Mouse (Mus musculus) forebrain, embryonic 15.5 days (tissue): Measurements from ENCODE around the gene Gm14085. TPM values are rescaled to one million over a fixed set of nuclear protein-coding genes. Genes with fewer than 3 reads are reported as not detected.

Experiments
- ATAC-seq: fragments of 200-750 bp; cut with Nextera tagmentation; replicated peaks from 2 replicates; pipeline ENCODE4 v1.8.0; 2017; ENCODE audit warnings: mild to moderate bottlenecking, moderate TSS enrichment, moderate library complexity
- H3K27ac ChIP-seq: fragments of 300-500 bp; sonication (generic); replicated peaks from 2 replicates; pipeline ENCODE4 v1.5.1; 2015; ENCODE audit warnings: mild to moderate bottlenecking, inconsistent platforms
- H3K27me3 ChIP-seq: fragments of 300-500 bp; sonication (generic); 2 replicates; pipeline ENCODE4 v1.6.1; 2015; ENCODE audit warnings: inconsistent platforms
- H3K36me3 ChIP-seq: fragments of 300-500 bp; sonication (generic); 2 replicates; pipeline ENCODE4 v1.6.1; 2015; ENCODE audit warnings: mild to moderate bottlenecking, inconsistent platforms
- H3K4me1 ChIP-seq: fragments of 300-500 bp; sonication (generic); 2 replicates; pipeline ENCODE4 v1.6.1; 2015; ENCODE audit warnings: inconsistent platforms
- H3K4me2 ChIP-seq: fragments of 300-500 bp; sonication (generic); replicated peaks from 2 replicates; pipeline ENCODE4 v1.6.1; 2015; ENCODE audit warnings: mild to moderate bottlenecking, inconsistent platforms
- H3K4me3 ChIP-seq: fragments of 300-500 bp; sonication (generic); 2 replicates; pipeline ENCODE4 v1.5.1; 2015; ENCODE audit warnings: mild to moderate bottlenecking, inconsistent platforms
- H3K9ac ChIP-seq: fragments of 300-500 bp; sonication (generic); replicated peaks from 2 replicates; pipeline ENCODE4 v1.6.1; 2015; ENCODE audit warnings: mild to moderate bottlenecking, inconsistent platforms
- H3K9me3 ChIP-seq: fragments of 300-500 bp; sonication (generic); 2 replicates; pipeline ENCODE4 v1.6.1; 2016; ENCODE audit warnings: inconsistent platforms
- WGBS: fragments of 180-500 bp; shearing (Covaris S2); methylation state at CpG from one replicate; pipeline ENCODE4 v1.1.7; 2015; ENCODE audit warnings: mixed read lengths; 5-methylcytosine and 5-hydroxymethylcytosine counted together
- polyA plus RNA-seq: library from polyadenylated mRNA; unstranded; fragments of >200 nt; fragmentation: Nextera tagmentation; extraction: Ambion mirVana; gene quantifications from 2 replicates; pipeline ENCODE4 v1.2.1, GENCODE M21; 2015

Gm14085 gene
- polyA plus RNA-seq, 1 experiment from 2014 or later: not detected

- H3K4me2 ChIP-seq: no peak overlapping the region
- no peaks in the 10 kb centered on the region for H3K9me3 ChIP-seq
- no peaks in the 10 kb centered on the region for H3K36me3 ChIP-seq
- no peak overlapping the region for H3K4me3 ChIP-seq
- ATAC-seq: no peak
- 86% methylated on average over 4 of the region's 4 CpGs for WGBS
- H3K27ac ChIP-seq: no peak overlapping the region
- H3K27me3 ChIP-seq: no peaks in the 10 kb centered on the region
- H3K4me1 ChIP-seq: no peaks in the 10 kb centered on the region
- no peak overlapping the region for H3K9ac ChIP-seq
These were observed 85.7 kb downstream of the Gm14085 start for GRCm38 (mm10) chr2:122570430-122570829.

GRCm38 (mm10) chr2:122571326-122571725 lies 86.6 kb downstream of the Gm14085 start:
- 72% methylated on average over 4 of the region's 4 CpGs for WGBS
- no peak for ATAC-seq
- H3K4me1 ChIP-seq: no peaks in the 10 kb centered on the region
- H3K9ac ChIP-seq: no peak overlapping the region
- no peaks in the 10 kb centered on the region for H3K27me3 ChIP-seq
- H3K9me3 ChIP-seq: no peaks in the 10 kb centered on the region
- H3K36me3 ChIP-seq: no peaks in the 10 kb centered on the region
- H3K27ac ChIP-seq: no peak overlapping the region
- H3K4me3 ChIP-seq: no peak overlapping the region
- H3K4me2 ChIP-seq: no peak overlapping the region

- no peak overlapping the region for H3K4me3 ChIP-seq
- H3K27me3 ChIP-seq: no peaks in the 10 kb centered on the region
- H3K9me3 ChIP-seq: no peaks in the 10 kb centered on the region
- no peak for ATAC-seq
- H3K27ac ChIP-seq: no peak overlapping the region
- H3K36me3 ChIP-seq: no peaks in the 10 kb centered on the region
- H3K4me2 ChIP-seq: no peak overlapping the region
- no peaks in the 10 kb centered on the region for H3K4me1 ChIP-seq
- no peak overlapping the region for H3K9ac ChIP-seq
- 89% methylated on average over 1 of the region's 1 CpGs for WGBS
These were observed 87.7 kb downstream of the Gm14085 start for GRCm38 (mm10) chr2:122572438-122572837.

- Histone ChIP-seq H3K27ac (no peak overlapping the region), H3K27me3 (no peaks in the 10 kb centered on the region), H3K36me3 (no peaks in the 10 kb centered on the region), H3K9me3 (no peaks in the 10 kb centered on the region), H3K4me1 (no peaks in the 10 kb centered on the region), H3K4me2 (no peak overlapping the region), H3K4me3 (no peak overlapping the region), H3K9ac (no peak overlapping the region)
- WGBS: 81% methylated on average over 11 of the region's 11 CpGs
- no peak for ATAC-seq
These were observed 90.7 kb downstream of the Gm14085 start for GRCm38 (mm10) chr2:122575470-122575869.

- no peak overlapping the region for H3K4me3 ChIP-seq
- 62% methylated on average over 5 of the region's 5 CpGs for WGBS
- no peak for ATAC-seq
These were observed 91.6 kb downstream of the Gm14085 start for GRCm38 (mm10) chr2:122576295-122576694.

GRCm38 (mm10) chr2:122577316-122577715 lies 92.6 kb downstream of the Gm14085 start:
- no peak overlapping the region for H3K27ac ChIP-seq
- ATAC-seq: no peak
- H3K9me3 ChIP-seq: no peaks in the 10 kb centered on the region
- H3K4me1 ChIP-seq: no peaks in the 10 kb centered on the region
- no peaks in the 10 kb centered on the region for H3K36me3 ChIP-seq
- no peak overlapping the region for H3K4me2 ChIP-seq
- H3K27me3 ChIP-seq: no peaks in the 10 kb centered on the region
- H3K4me3 ChIP-seq: no peak overlapping the region
- WGBS: 70% methylated on average over 1 of the region's 1 CpGs
- H3K9ac ChIP-seq: no peak overlapping the region

More at GRCm38 (mm10) chr2:122576295-122576694, 91.6 kb downstream of the Gm14085 start:
- Histone ChIP-seq H3K9ac (no peak overlapping the region), H3K4me1 (no peaks in the 10 kb centered on the region), H3K27ac (no peak overlapping the region), H3K9me3 (no peaks in the 10 kb centered on the region), H3K4me2 (no peak overlapping the region), H3K27me3 (no peaks in the 10 kb centered on the region), H3K36me3 (no peaks in the 10 kb centered on the region)

Other genes with a start within 250 kb of the Gm14085 start
- 0.03 TPM in 1 of 2 replicates, not detected in the other for gene Duox2, start 186.5 kb upstream of the Gm14085 start, polyA plus RNA-seq
- gene Duoxa2, start 186.0 kb upstream of the Gm14085 start, polyA plus RNA-seq: 0.13 TPM in 1 of 2 replicates, not detected in the other
- gene Duoxa1, start 171.2 kb upstream of the Gm14085 start, polyA plus RNA-seq: not detected in 2 replicates
- gene Duox1, start 169.3 kb upstream of the Gm14085 start, polyA plus RNA-seq: 0.04 and 0.06 TPM in 2 replicates
- gene Shf, start 115.8 kb upstream of the Gm14085 start, polyA plus RNA-seq: 10.3 and 11.0 TPM in 2 replicates
- gene Slc28a2, start 58.5 kb upstream of the Gm14085 start, polyA plus RNA-seq: not detected in 2 replicates
- 22.8 and 24.2 TPM in 2 replicates for gene Gatm, start 126.4 kb downstream of the Gm14085 start, polyA plus RNA-seq
- not detected in 2 replicates for gene AA467197, start 152.0 kb downstream of the Gm14085 start, polyA plus RNA-seq
- gene Slc30a4, start 217.7 kb downstream of the Gm14085 start, polyA plus RNA-seq: 6.9 and 7.9 TPM in 2 replicates